Mouse (Mus musculus): Measurements from ENCODE around the gene Mrnip. TPM values are rescaled to one million over a fixed set of nuclear protein-coding genes. Genes with fewer than 3 reads are reported as not detected.

Mrnip gene
- polyA plus RNA-seq, 1 experiment from 2014 or later: 21.7 TPM

- WGBS: 4% methylated on average over 34 of the region's 34 CpGs
- DNase-seq (ENCODE audit: low spot score): peak; percentile 84
- H3K4me3 ChIP-seq: peak overlapping the region; percentile 96
- no peaks in the 10 kb centered on the region for H3K9me3 ChIP-seq
- peaks cover 42% of the 10 kb centered on the region for H3K27me3 ChIP-seq (ENCODE audit: insufficient read depth, poor library complexity, severe bottlenecking)
- H3K27ac ChIP-seq: peak overlapping the region; percentile 96
- H3K4me1 ChIP-seq: peaks cover 53% of the 10 kb centered on the region
- no peaks in the 10 kb centered on the region for H3K36me3 ChIP-seq
Observed at GRCm38 (mm10) chr11:50225611-50226378, 51.6 kb downstream of the Mrnip start.

GRCm38 (mm10) chr11:50226406-50226805, 52.2 kb downstream of the Mrnip start:
- peak overlapping the region; percentile 96 for H3K27ac ChIP-seq

GRCm38 (mm10) chr11:50227226-50227625, 53.0 kb downstream of the Mrnip start:
- Histone ChIP-seq H3K9me3 (no peaks in the 10 kb centered on the region), H3K27me3 (ENCODE audit: insufficient read depth, poor library complexity, severe bottlenecking) (peaks cover 51% of the 10 kb centered on the region), H3K4me3 (peak overlapping the region; percentile 96; the same call in 1 of the 2 replicates), H3K4me1 (peaks cover 56% of the 10 kb centered on the region), H3K27ac (peak overlapping the region; percentile 96; the same call in 1 of the 2 replicates), H3K36me3 (peaks cover 8% of the 10 kb centered on the region)
- DNase-seq (ENCODE audit: low spot score): no peak
- 79% methylated on average over 3 of the region's 3 CpGs for WGBS

More at GRCm38 (mm10) chr11:50226406-50226805, 52.2 kb downstream of the Mrnip start:
- Histone ChIP-seq H3K36me3 (no peaks in the 10 kb centered on the region), H3K27me3 (ENCODE audit: insufficient read depth, poor library complexity, severe bottlenecking) (peaks cover 45% of the 10 kb centered on the region), H3K4me1 (peaks cover 56% of the 10 kb centered on the region), H3K4me3 (peak overlapping the region; percentile 96), H3K9me3 (no peaks in the 10 kb centered on the region)
- no peak for DNase-seq (ENCODE audit: low spot score)
- WGBS: 31% methylated on average over 2 of the region's 2 CpGs

GRCm38 (mm10) chr11:50227736-50228135, 53.5 kb downstream of the Mrnip start:
- no peak for DNase-seq (ENCODE audit: low spot score)
- Histone ChIP-seq H3K4me3 (no peak overlapping the region), H3K27me3 (ENCODE audit: insufficient read depth, poor library complexity, severe bottlenecking) (peaks cover 52% of the 10 kb centered on the region), H3K4me1 (peaks cover 56% of the 10 kb centered on the region), H3K9me3 (no peaks in the 10 kb centered on the region), H3K36me3 (peaks cover 13% of the 10 kb centered on the region), H3K27ac (no peak overlapping the region; the same call in 1 of the 2 replicates)
- 89% methylated on average over 4 of the region's 4 CpGs for WGBS

- peaks cover 55% of the 10 kb centered on the region for H3K4me1 ChIP-seq
Observed at GRCm38 (mm10) chr11:50228772-50229171, 54.5 kb downstream of the Mrnip start.

GRCm38 (mm10) chr11:50229252-50229910, 55.1 kb downstream of the Mrnip start:
- no peak overlapping the region for H3K4me3 ChIP-seq
- H3K27me3 ChIP-seq (ENCODE audit: insufficient read depth, poor library complexity, severe bottlenecking): peaks cover 57% of the 10 kb centered on the region
- no peak for DNase-seq (ENCODE audit: low spot score)
- H3K9me3 ChIP-seq: no peaks in the 10 kb centered on the region
- peaks cover 30% of the 10 kb centered on the region for H3K36me3 ChIP-seq
- H3K27ac ChIP-seq: 0 out of 2 replicates have a peak overlapping the region, but pooled peaks have one; percentile 11
- peaks cover 51% of the 10 kb centered on the region for H3K4me1 ChIP-seq
- WGBS: 53% methylated on average over 7 of the region's 7 CpGs

More at GRCm38 (mm10) chr11:50228772-50229171, 54.5 kb downstream of the Mrnip start:
- 27% methylated on average over 3 of the region's 3 CpGs for WGBS
- Histone ChIP-seq H3K27ac (no peak overlapping the region), H3K9me3 (no peaks in the 10 kb centered on the region), H3K27me3 (ENCODE audit: insufficient read depth, poor library complexity, severe bottlenecking) (peaks cover 51% of the 10 kb centered on the region), H3K4me3 (no peak overlapping the region), H3K36me3 (peaks cover 24% of the 10 kb centered on the region)
- DNase-seq (ENCODE audit: low spot score): no peak

GRCm38 (mm10) chr11:50230481-50231304, 56.4 kb downstream of the Mrnip start:
- Histone ChIP-seq H3K27me3 (ENCODE audit: insufficient read depth, poor library complexity, severe bottlenecking) (peaks cover 70% of the 10 kb centered on the region), H3K4me1 (peaks cover 47% of the 10 kb centered on the region), H3K36me3 (peaks cover 36% of the 10 kb centered on the region), H3K27ac (no peak overlapping the region), H3K4me3 (peak overlapping the region; percentile 55), H3K9me3 (no peaks in the 10 kb centered on the region)
- no peak for DNase-seq (ENCODE audit: low spot score)
- 28% methylated on average over 45 of the region's 45 CpGs for WGBS

GRCm38 (mm10) chr11:50231411-50231810, 57.2 kb downstream of the Mrnip start:
- peak overlapping the region; percentile 55 for H3K4me3 ChIP-seq
- 24% methylated on average over 8 of the region's 8 CpGs for WGBS
- H3K4me1 ChIP-seq: peaks cover 45% of the 10 kb centered on the region
- peaks cover 66% of the 10 kb centered on the region for H3K27me3 ChIP-seq (ENCODE audit: insufficient read depth, poor library complexity, severe bottlenecking)
- no peak for DNase-seq (ENCODE audit: low spot score)
- no peaks in the 10 kb centered on the region for H3K9me3 ChIP-seq
- H3K36me3 ChIP-seq: peaks cover 36% of the 10 kb centered on the region
- no peak overlapping the region for H3K27ac ChIP-seq

- Histone ChIP-seq H3K4me1 (peaks cover 48% of the 10 kb centered on the region), H3K9me3 (no peaks in the 10 kb centered on the region), H3K4me3 (no peak overlapping the region), H3K27ac (no peak overlapping the region), H3K36me3 (peaks cover 36% of the 10 kb centered on the region), H3K27me3 (ENCODE audit: insufficient read depth, poor library complexity, severe bottlenecking) (peaks cover 65% of the 10 kb centered on the region)
- DNase-seq (ENCODE audit: low spot score): no peak
- WGBS: 87% methylated on average over 13 of the region's 13 CpGs
Observed at GRCm38 (mm10) chr11:50233022-50233421, 58.8 kb downstream of the Mrnip start.

GRCm38 (mm10) chr11:50233993-50234392, 59.7 kb downstream of the Mrnip start:
- H3K36me3 ChIP-seq: peaks cover 36% of the 10 kb centered on the region
- no peak for DNase-seq (ENCODE audit: low spot score)
- H3K9me3 ChIP-seq: no peaks in the 10 kb centered on the region
- peaks cover 75% of the 10 kb centered on the region for H3K27me3 ChIP-seq (ENCODE audit: insufficient read depth, poor library complexity, severe bottlenecking)
- no peak overlapping the region for H3K4me3 ChIP-seq
- H3K4me1 ChIP-seq: peaks cover 45% of the 10 kb centered on the region
- 71% methylated on average over 11 of the region's 11 CpGs for WGBS
- H3K27ac ChIP-seq: no peak overlapping the region

GRCm38 (mm10) chr11:50234606-50235005, 60.4 kb downstream of the Mrnip start:
- no peak overlapping the region for H3K4me3 ChIP-seq
- peaks cover 39% of the 10 kb centered on the region for H3K4me1 ChIP-seq
- peaks cover 36% of the 10 kb centered on the region for H3K36me3 ChIP-seq
- peaks cover 77% of the 10 kb centered on the region for H3K27me3 ChIP-seq (ENCODE audit: insufficient read depth, poor library complexity, severe bottlenecking)
- no peaks in the 10 kb centered on the region for H3K9me3 ChIP-seq
- no peak for DNase-seq (ENCODE audit: low spot score)
- no peak overlapping the region for H3K27ac ChIP-seq
- 93% methylated on average over 25 of the region's 25 CpGs for WGBS

- Histone ChIP-seq H3K36me3 (peaks cover 34% of the 10 kb centered on the region), H3K4me3 (peak overlapping the region; percentile 75), H3K9me3 (no peaks in the 10 kb centered on the region), H3K27ac (peak overlapping the region; percentile 71), H3K27me3 (ENCODE audit: insufficient read depth, poor library complexity, severe bottlenecking) (peaks cover 64% of the 10 kb centered on the region), H3K4me1 (peaks cover 27% of the 10 kb centered on the region)
- WGBS: under 1% methylated on average over 27 of the region's 27 CpGs
- peak; percentile 96 for DNase-seq (ENCODE audit: low spot score)
Observed at GRCm38 (mm10) chr11:50236540-50236936, 62.3 kb downstream of the Mrnip start.
